Mouse (Mus musculus) urinary bladder, postnatal 36 days (tissue): ENCODE results near the gene Cldn12.

Experiments used
- DNase-seq, 2 experiments: peaks; one replicate each; pipeline ENCODE4 v3.0.0; 2022; ENCODE audit warnings: low spot score in 2 of 2, mixed read lengths in 1 of 2

Gene Cldn12

DNA sequence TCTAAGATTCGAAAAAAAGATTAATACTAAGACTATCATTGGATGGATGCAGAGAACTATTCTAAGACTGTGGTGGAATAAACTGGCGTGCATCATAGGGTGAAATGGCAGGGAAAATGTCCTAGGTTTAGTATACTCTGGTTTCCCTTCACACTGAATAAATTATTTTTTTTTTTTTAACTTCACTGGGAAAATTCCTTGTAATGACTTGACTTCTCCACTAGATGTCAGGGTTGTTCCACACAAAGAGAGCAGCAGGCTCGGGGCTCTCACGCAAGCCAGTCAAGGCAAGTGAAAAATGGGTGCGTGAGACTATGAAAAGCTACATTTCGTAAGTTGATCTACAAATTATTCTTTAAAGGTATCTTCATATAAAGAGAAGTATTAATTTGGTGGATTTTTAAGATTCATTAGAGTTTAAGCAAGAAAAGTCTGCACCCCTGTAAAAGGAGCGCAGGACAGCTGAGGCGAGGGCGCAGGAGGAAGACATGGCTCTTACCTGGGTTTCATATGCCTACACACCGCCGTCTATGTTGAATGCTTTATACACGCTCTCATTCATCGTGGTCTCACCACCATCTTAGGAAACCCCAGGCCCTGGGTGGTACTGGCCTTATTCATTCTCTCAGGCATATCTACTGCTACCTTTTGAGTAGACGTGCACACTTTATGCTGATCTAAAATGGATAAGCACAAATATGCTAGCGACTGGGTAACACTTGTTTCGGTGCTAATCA lies 20.3 kb downstream of the Cldn12 start:
- no peak for DNase-seq

DNA sequence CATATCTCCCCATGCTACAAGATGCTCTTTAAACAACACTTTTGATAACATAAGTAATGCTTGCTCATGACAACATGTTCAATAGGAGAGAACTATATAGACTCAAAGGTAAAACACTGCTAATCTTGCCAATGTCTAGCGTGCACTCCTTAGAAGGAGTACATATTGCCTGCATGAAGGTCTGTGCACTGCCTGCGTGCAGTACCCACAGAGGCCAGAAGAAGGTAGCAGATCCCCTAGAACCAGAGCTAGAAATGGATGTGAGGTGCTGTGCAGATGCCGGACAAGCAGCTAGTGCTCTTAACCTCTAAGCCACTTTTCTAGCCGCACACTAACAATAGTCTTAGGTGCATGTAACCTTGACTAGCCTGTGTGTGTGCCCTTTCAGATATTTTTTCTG lies 22.6 kb downstream of the Cldn12 start:
- DNase-seq: no peak

DNA sequence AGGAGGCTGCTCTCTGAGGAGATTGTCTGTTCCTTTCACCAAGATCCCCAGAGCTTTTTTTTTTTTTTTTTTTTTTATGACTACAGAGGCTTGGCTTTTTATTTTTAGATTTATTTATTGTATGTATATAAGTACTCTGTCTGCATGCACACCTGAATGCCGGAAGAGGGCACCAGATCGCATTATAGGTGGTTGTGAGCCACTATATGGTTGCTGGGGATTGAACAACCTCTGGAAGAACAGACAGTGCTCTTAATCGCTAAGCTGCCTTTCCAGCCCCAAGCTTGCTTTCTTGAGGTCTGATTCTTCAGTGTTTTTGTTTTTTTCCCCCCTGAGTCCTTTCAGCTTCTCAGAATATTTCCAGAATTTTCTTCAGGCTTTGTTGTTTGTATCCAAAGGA lies 28.7 kb downstream of the Cldn12 start:
- DNase-seq: no peak

DNA sequence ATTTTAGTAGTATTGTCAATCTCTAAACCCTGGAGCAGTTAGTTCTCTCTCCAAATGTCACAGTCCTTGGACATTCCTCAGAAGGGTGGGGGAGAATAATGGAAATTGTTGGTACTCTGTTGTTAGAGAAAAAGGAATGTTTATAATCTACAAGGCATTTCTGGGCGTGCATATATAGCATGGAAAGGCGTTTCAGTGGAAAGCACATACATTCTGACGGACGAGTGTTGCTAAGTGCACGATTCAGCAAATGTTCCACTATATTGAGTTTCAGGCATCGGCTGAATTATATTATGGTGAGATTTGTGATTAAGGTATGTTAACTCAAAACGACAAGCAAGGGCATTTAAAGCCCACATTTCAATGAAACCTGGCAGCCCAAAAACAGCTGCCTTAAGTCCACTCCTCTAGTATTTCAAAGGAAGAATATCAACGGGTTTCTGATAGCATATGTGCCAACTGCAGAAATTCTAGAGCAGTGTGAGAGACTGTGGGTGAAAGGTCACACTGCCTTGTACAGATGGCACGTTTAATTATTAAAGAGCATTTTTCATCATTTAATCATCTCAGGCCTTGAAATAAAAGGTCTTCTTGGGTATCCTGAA lies 31.4 kb downstream of the Cldn12 start:
- no peak for DNase-seq

DNA sequence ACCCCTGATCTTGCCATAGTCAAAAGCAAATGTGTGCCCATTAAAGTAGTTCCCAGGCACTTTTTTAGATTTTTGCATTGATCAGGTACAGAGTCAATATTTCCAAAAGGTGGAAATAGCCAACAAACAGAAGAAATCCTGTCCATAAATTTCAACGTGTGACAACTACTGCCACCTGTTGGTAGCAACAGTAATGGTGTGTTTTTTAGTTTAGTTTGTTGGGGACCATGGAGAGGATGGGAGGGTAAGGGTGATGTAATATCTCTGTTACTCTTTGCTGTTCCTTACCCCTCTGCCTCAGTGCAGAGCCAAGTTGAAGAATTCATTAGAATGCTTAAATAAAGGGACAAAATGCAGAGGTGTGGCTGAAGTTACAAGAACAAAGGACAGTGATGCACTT lies 33.1 kb downstream of the Cldn12 start:
- DNase-seq: no peak

DNA sequence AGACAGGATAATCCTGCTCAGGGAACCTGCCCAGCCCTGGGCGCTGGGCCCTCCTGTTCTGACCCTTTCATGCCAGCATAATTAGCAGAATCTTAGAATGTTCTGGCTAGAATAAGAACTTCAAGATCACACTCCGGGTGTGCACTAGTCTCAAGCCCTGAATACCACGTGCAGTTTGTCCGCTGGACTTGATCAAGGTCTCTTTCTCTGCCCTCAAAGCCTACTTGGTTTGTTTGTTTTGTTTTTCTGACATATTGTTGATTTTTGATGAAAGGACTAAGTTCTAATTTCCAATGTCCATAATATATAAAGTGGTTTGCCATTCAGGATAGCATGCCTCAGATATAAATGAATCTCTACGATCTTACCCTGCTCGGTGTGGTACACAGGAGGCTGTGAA lies 35.7 kb downstream of the Cldn12 start, which contains the start of gene 1700015F17Rik:
Gene 1700015F17Rik (minus strand): TSS at position 101 of the 400 bp plus-strand sequence.
- DNase-seq: no peak

DNA sequence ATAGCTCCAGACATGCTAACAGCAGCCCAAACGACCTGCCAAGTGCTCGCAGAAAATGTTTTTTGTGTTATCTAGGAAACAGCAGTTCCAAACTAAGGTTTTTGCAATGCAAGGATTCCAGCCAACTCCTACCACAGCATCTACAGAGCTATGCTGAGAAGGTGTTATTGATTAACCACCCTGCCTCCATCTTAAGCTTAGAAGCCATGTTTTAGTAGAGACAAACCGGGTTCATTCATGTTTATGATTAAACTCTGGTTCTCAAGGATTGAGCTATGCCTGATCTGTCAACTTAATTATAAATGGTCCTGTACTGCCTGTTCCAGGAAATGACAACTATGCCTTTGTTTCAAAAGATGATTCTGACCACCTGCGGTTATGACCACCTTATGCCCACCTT lies 38.6 kb downstream of the Cldn12 start:
- no peak for DNase-seq

DNA sequence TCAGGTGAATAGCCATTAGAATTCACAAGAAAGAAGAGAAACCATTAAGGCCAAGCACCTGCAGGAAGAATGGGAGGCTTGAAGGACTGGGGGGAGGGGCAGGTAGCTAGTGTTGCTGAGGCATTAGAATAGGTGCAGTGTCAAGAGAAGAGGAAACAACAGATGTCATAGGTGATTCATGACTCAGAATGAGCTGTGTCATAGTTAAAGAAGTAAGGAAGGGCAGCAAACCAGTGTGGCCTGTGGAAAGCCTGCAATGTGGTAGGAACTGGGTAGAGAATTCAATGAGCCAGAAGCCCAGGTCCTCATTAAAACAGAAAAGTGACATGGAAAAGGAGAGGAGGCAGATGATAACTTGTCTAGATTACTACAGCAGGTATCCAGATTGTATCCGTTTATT lies 49.5 kb downstream of the Cldn12 start:
- no peak for DNase-seq
